Mouse (Mus musculus): Measurements from ENCODE around the gene Pbx3.

Gene Pbx3

GRCm38 (mm10) chr2:34148214-34148613 is 224.7 kb downstream of the Pbx3 start:
- in situ Hi-C loops (cut with MboI; ENCODE audit: low sequenced_read_pairs): no loop called here

GRCm38 (mm10) chr2:34147476-34147875 is 225.5 kb downstream of the Pbx3 start:
- in situ Hi-C loops (cut with MboI; ENCODE audit: low sequenced_read_pairs): no loop called here

- in situ Hi-C loops (cut with MboI; ENCODE audit: low sequenced_read_pairs): no loop called here
These were observed 225.9 kb downstream of the Pbx3 start for GRCm38 (mm10) chr2:34147036-34147435.

- in situ Hi-C loops (cut with MboI; ENCODE audit: low sequenced_read_pairs): no loop called here
These were observed 226.5 kb downstream of the Pbx3 start for GRCm38 (mm10) chr2:34146431-34146830.

GRCm38 (mm10) chr2:34139470-34140158 is 233.3 kb downstream of the Pbx3 start:
- in situ Hi-C loops (cut with MboI; ENCODE audit: low sequenced_read_pairs): no loop called here

- in situ Hi-C loops (cut with MboI; ENCODE audit: low sequenced_read_pairs): no loop called here
These were observed 237.6 kb downstream of the Pbx3 start for GRCm38 (mm10) chr2:34135316-34135715.

- in situ Hi-C loops (cut with MboI; ENCODE audit: low sequenced_read_pairs): no loop called here
These were observed 240.2 kb downstream of the Pbx3 start for GRCm38 (mm10) chr2:34132751-34133150.

GRCm38 (mm10) chr2:34129674-34130267 is 243.2 kb downstream of the Pbx3 start:
- in situ Hi-C loops (cut with MboI; ENCODE audit: low sequenced_read_pairs): no loop called here

- in situ Hi-C loops (cut with MboI; ENCODE audit: low sequenced_read_pairs): no loop called here
These were observed 245.1 kb downstream of the Pbx3 start for GRCm38 (mm10) chr2:34127871-34128270.

- in situ Hi-C loops (cut with MboI; ENCODE audit: low sequenced_read_pairs): no loop called here
These were observed 249.0 kb downstream of the Pbx3 start for GRCm38 (mm10) chr2:34123896-34124295.

Measured in CH12F3 (cell line).